Mouse (Mus musculus) liver, embryonic 14.5 days (tissue): ENCODE measurements around the gene Recql.

Experiments
- CTCF ChIP-seq: IDR thresholded peaks from 2 replicates; pipeline ENCODE4 v1.5.1; 2016; ENCODE audit warnings: antibody characterized with exemption, low read depth, control low read depth
- EP300 ChIP-seq: IDR thresholded peaks from 2 replicates; pipeline ENCODE4 v1.6.1; 2016; ENCODE audit warnings: antibody characterized with exemption, low read depth

GRCm38 (mm10) chr6:142357106-142357505, 29.8 kb downstream of the Recql start:
- TF ChIP-seq CTCF = no peak
- no peak for TF ChIP-seq EP300
